Mouse (Mus musculus) MEL (cell line): Measurements from ENCODE around the gene Fndc10. TPM values are rescaled to one million over a fixed set of nuclear protein-coding genes. Genes with fewer than 3 reads are reported as not detected.

Experiments
- DNase-seq: peaks from one replicate; pipeline ENCODE4 v3.0.0; 2011; ENCODE audit warnings: low read depth, low spot score
- H3K27ac ChIP-seq: 2 replicates; pipeline ENCODE4 v1.5.1; 2012; ENCODE audit warnings: low read depth, mild to moderate bottlenecking, control low read depth, low read length, moderate library complexity; ENCODE audit not compliant: control insufficient read depth
- H3K27me3 ChIP-seq, 2 experiments: fragments of 150-350 bp in 1 of 2; sonication (generic) in 1 of 2; 2 replicates each; pipeline ENCODE4 v1.6.1; 2012; ENCODE audit warnings: low read length in 2 of 2, mild to moderate bottlenecking in 2 of 2, improper control_type of control experiment in 1 of 2, moderate library complexity in 1 of 2; ENCODE audit not compliant: insufficient read depth in 2 of 2, control insufficient read depth in 1 of 2
- H3K36me3 ChIP-seq, 2 experiments: 2 replicates each; pipeline ENCODE4 v1.6.1; 2012 to 2014; ENCODE audit warnings: low read length in 2 of 2, improper control_type of control experiment in 1 of 2, inconsistent platforms in 1 of 2, mild to moderate bottlenecking in 1 of 2; ENCODE audit not compliant: insufficient read depth in 2 of 2, control insufficient read depth in 1 of 2
- H3K4me1 ChIP-seq, 2 experiments: fragments of 150-350 bp in 1 of 2; sonication (generic) in 1 of 2; 2 replicates each; pipeline ENCODE4 v1.6.1; 2012; ENCODE audit warnings: low read length in 2 of 2, improper control_type of control experiment in 1 of 2, mild to moderate bottlenecking in 1 of 2; ENCODE audit not compliant: insufficient read depth in 2 of 2, control insufficient read depth in 1 of 2
- H3K4me3 ChIP-seq, 2 experiments: fragments of 150-350 bp in 1 of 2; sonication (generic) in 1 of 2; 2 replicates each; pipeline ENCODE4 v1.5.1; 2012; ENCODE audit warnings: low read depth in 2 of 2, low read length in 2 of 2, mild to moderate bottlenecking in 2 of 2, moderate library complexity in 2 of 2, control low read depth in 1 of 2, improper control_type of control experiment in 1 of 2; ENCODE audit not compliant: control insufficient read depth in 1 of 2, insufficient read depth in 1 of 2
- H3K79me2 ChIP-seq: 2 replicates; pipeline ENCODE4 v1.6.1; 2012; ENCODE audit warnings: mild to moderate bottlenecking, low read length, moderate library complexity; ENCODE audit not compliant: control insufficient read depth, poor library complexity, insufficient read depth
- H3K9ac ChIP-seq: 2 replicates; pipeline ENCODE4 v1.6.1; 2012; ENCODE audit warnings: low read depth, mild to moderate bottlenecking, control low read depth, low read length, moderate library complexity; ENCODE audit not compliant: control insufficient read depth, poor library complexity, severe bottlenecking
- H3K9me3 ChIP-seq: fragments of 150-350 bp; sonication (generic); replicated peaks from 2 replicates; pipeline ENCODE4 v1.6.1; 2012; ENCODE audit warnings: mild to moderate bottlenecking, low read length, improper control_type of control experiment, moderate library complexity; ENCODE audit not compliant: insufficient read depth
- BHLHE40 ChIP-seq: IDR thresholded peaks from 2 replicates; pipeline ENCODE4 v1.6.1; 2012; ENCODE audit warnings: low read depth, mild to moderate bottlenecking, inconsistent platforms, low read length, improper control_type of control experiment, borderline replicate concordance
- CHD1 ChIP-seq: IDR thresholded peaks from 2 replicates; pipeline ENCODE4 v1.6.1; 2012; ENCODE audit warnings: low read depth, mild to moderate bottlenecking, inconsistent platforms, low read length, improper control_type of control experiment
- CHD2 ChIP-seq: IDR thresholded peaks from 2 replicates; pipeline ENCODE4 v1.6.1; 2011; ENCODE audit warnings: low read length, improper control_type of control experiment
- CTCF ChIP-seq, 3 experiments: IDR thresholded peaks in 2 of 3; conservative IDR thresholded peaks in 1 of 3; 2 replicates each; pipeline ENCODE4 v1.5.1; 2011 to 2012; ENCODE audit warnings: low read length in 3 of 3, low read depth in 2 of 3, mild to moderate bottlenecking in 2 of 3, improper control_type of control experiment in 1 of 3, inconsistent platforms in 1 of 3, mixed read lengths in 1 of 3, moderate library complexity in 1 of 3; ENCODE audit not compliant: control insufficient read depth in 1 of 3, insufficient read depth in 1 of 3, poor library complexity in 1 of 3, severe bottlenecking in 1 of 3
- E2F4 ChIP-seq: IDR thresholded peaks from 2 replicates; pipeline ENCODE4 v1.6.1; 2011; ENCODE audit warnings: low read depth, low read length, improper control_type of control experiment, borderline replicate concordance
- ETS1 ChIP-seq: IDR thresholded peaks from 2 replicates; pipeline ENCODE4 v1.6.1; 2012; ENCODE audit warnings: low read depth, mild to moderate bottlenecking, inconsistent platforms, low read length, improper control_type of control experiment, moderate library complexity
- GATA1 ChIP-seq: IDR thresholded peaks from 2 replicates; pipeline ENCODE4 v1.6.1; 2011; ENCODE audit warnings: low read depth, low read length, improper control_type of control experiment
- KAT2A ChIP-seq: conservative IDR thresholded peaks from 2 replicates; pipeline ENCODE4 v1.6.1; 2012; ENCODE audit warnings: low read depth, low read length, improper control_type of control experiment, inconsistent platforms
- MAFK ChIP-seq: IDR thresholded peaks from 2 replicates; pipeline ENCODE4 v1.6.1; 2011; ENCODE audit warnings: low read depth, mild to moderate bottlenecking, low read length, improper control_type of control experiment, borderline replicate concordance
- MAX ChIP-seq: IDR thresholded peaks from 2 replicates; pipeline ENCODE4 v1.6.1; 2011; ENCODE audit warnings: low read length, improper control_type of control experiment
- MAZ ChIP-seq: IDR thresholded peaks from 2 replicates; pipeline ENCODE4 v1.6.1; 2012; ENCODE audit warnings: low read depth, mild to moderate bottlenecking, inconsistent platforms, low read length, improper control_type of control experiment
- MEF2A ChIP-seq: IDR thresholded peaks from 2 replicates; pipeline ENCODE4 v1.6.1; 2014; ENCODE audit warnings: low read depth, mild to moderate bottlenecking, inconsistent platforms, low read length, improper control_type of control experiment; ENCODE audit not compliant: poor library complexity, insufficient replicate concordance, severe bottlenecking; ENCODE audit errors: extremely low read depth
- MYB ChIP-seq: IDR thresholded peaks from 2 replicates; pipeline ENCODE4 v1.6.1; 2011; ENCODE audit warnings: mild to moderate bottlenecking, low read depth, low read length, improper control_type of control experiment
- MYC ChIP-seq: IDR thresholded peaks from 2 replicates; pipeline ENCODE4 v1.6.1; 2011; ENCODE audit warnings: low read depth, mild to moderate bottlenecking, low read length, improper control_type of control experiment, moderate library complexity
- POLR2AphosphoS5 ChIP-seq: IDR thresholded peaks from 2 replicates; pipeline ENCODE4 v1.6.1; 2012; ENCODE audit warnings: low read depth, borderline replicate concordance, mild to moderate bottlenecking, inconsistent platforms, low read length, moderate library complexity, mixed read lengths
- RAD21 ChIP-seq: IDR thresholded peaks from 2 replicates; pipeline ENCODE4 v1.6.1; 2011; ENCODE audit warnings: mild to moderate bottlenecking, low read depth, low read length, improper control_type of control experiment
- TAL1 ChIP-seq: IDR thresholded peaks from 2 replicates; pipeline ENCODE4 v1.6.1; 2012; ENCODE audit warnings: mild to moderate bottlenecking, inconsistent platforms, low read length, moderate library complexity, mixed read lengths
- UBTF ChIP-seq: IDR thresholded peaks from 2 replicates; pipeline ENCODE4 v1.6.1; 2012; ENCODE audit warnings: low read depth, mild to moderate bottlenecking, inconsistent platforms, low read length, improper control_type of control experiment, moderate library complexity, borderline replicate concordance; ENCODE audit not compliant: insufficient read depth
- USF2 ChIP-seq, 2 experiments: IDR thresholded peaks; 2 replicates each; pipeline ENCODE4 v1.6.1; 2011 to 2012; ENCODE audit warnings: improper control_type of control experiment in 2 of 2, low read length in 2 of 2, borderline replicate concordance in 1 of 2, inconsistent platforms in 1 of 2, low read depth in 1 of 2, mild to moderate bottlenecking in 1 of 2; ENCODE audit not compliant: insufficient read depth in 1 of 2
- ZKSCAN1 ChIP-seq: IDR thresholded peaks from 2 replicates; pipeline ENCODE4 v1.6.1; 2012; ENCODE audit warnings: low read depth, mild to moderate bottlenecking, inconsistent platforms, low read length, improper control_type of control experiment, moderate library complexity
- ZMIZ1 ChIP-seq: IDR thresholded peaks from 2 replicates; pipeline ENCODE4 v1.6.1; 2012; ENCODE audit warnings: low read depth, mild to moderate bottlenecking, inconsistent platforms, low read length, improper control_type of control experiment, moderate library complexity
- polyA plus RNA-seq, 2 experiments: library from polyadenylated mRNA; stranded (reverse) in 1 of 2; unstranded in 1 of 2; fragments of >175 nt in 1 of 2; fragments of >200 nt in 1 of 2; gene quantifications; 2 replicates each; pipeline versions ENCODE4 v1.2.1 to v1.2.4; 2012; ENCODE audit warnings: low replicate concordance in 2 of 2, low read depth in 1 of 2; ENCODE audit not compliant: insufficient read length in 2 of 2, insufficient read depth in 1 of 2, missing spikeins in 1 of 2
- total RNA-seq: library from RNA; depleted of rRNA; stranded (reverse); fragments of 300-350 nt; gene quantifications from 2 replicates; pipeline ENCODE4 v1.2.3, GENCODE M21; 2012

Gene Fndc10
- total and polyA plus RNA-seq, 3 experiments = 2.6 to 5.9 TPM; not detected in 1

DNA sequence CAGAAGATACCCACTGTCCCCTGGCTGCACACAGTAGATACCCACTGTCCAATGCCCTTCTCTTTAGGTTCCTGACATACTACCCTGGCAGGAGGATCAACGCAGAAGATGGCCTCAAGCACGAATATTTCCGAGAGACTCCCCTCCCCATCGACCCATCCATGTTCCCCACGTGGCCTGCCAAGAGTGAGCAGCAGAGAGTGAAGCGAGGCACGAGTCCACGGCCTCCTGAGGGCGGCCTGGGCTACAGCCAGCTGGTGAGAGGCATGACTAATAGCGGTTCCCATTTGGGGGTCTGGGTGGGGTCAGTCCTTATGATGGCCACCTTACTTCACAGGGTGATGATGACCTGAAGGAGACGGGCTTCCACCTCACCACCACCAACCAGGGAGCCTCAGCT, 44.8 kb upstream of the Fndc10 start:
- Histone ChIP-seq H3K27ac (no peak overlapping the region), H3K9me3 (no peaks in the 10 kb centered on the region)
- TF ChIP-seq TAL1 = no peak
- TF ChIP-seq CHD1 = no peak
- TF ChIP-seq MAX = no peak
- TF ChIP-seq CHD2 = no peak
- TF ChIP-seq ZMIZ1 = no peak
- no peak for TF ChIP-seq MEF2A
- no peak for TF ChIP-seq BHLHE40
- no peak for TF ChIP-seq UBTF
- TF ChIP-seq MYB = no peak
- no peak for TF ChIP-seq RAD21
- TF ChIP-seq GATA1 = no peak
- no peak for TF ChIP-seq MYC
- no peak for TF ChIP-seq E2F4
- TF ChIP-seq KAT2A = no peak
- TF ChIP-seq ZKSCAN1 = no peak
- no peak for TF ChIP-seq CTCF (IDR thresholded peaks at IDR 0.05 in 2 of 3, conservative IDR thresholded peaks at IDR 0.05 in 1 of 3; ENCODE audit: control insufficient read depth in 1 of 3, insufficient read depth in 1 of 3, low read depth in 2 of 3, low read length in 3 of 3, poor library complexity in 1 of 3, severe bottlenecking in 1 of 3)
- no peak for TF ChIP-seq USF2 (IDR thresholded peaks at IDR 0.05; ENCODE audit: borderline replicate concordance in 1 of 2, insufficient read depth in 1 of 2, low read depth in 1 of 2, low read length in 2 of 2)
- TF ChIP-seq MAZ = no peak
- TF ChIP-seq ETS1 = no peak
- TF ChIP-seq, all 39 proteins: peak for 0
- Histone ChIP-seq H3K36me3 (peaks cover 0 to 13% of the 10 kb centered on the region in 2 experiments; a peak in 2 of 4 replicates), H3K9ac (no peak overlapping the region), H3K4me1 (no peaks in the 10 kb centered on the region), H3K27me3 (no peaks in the 10 kb centered on the region), H3K79me2 (no peaks in the 10 kb centered on the region), H3K4me3 (no peak overlapping the region)
- DNase-seq = no peak

- Histone ChIP-seq H3K79me2 (no peaks in the 10 kb centered on the region), H3K27ac (no peak overlapping the region), H3K9me3 (no peaks in the 10 kb centered on the region), H3K4me3 (no peak overlapping the region), H3K36me3 (peaks cover 0 to 13% of the 10 kb centered on the region in 2 experiments; a peak in 2 of 4 replicates), H3K9ac (no peak overlapping the region), H3K4me1 (no peaks in the 10 kb centered on the region), H3K27me3 (no peaks in the 10 kb centered on the region)
- DNase-seq = no peak
- TF ChIP-seq CHD1 (no peak), MYB (no peak), MAFK (no peak), UBTF (no peak), MEF2A (no peak), POLR2AphosphoS5 (no peak), MAX (no peak)
These were observed 42.4 kb upstream of the Fndc10 start for GRCm38 (mm10) chr4:155651553-155652269.
